Mouse (Mus musculus) cerebellum, postnatal 25 days (tissue): Measurements from ENCODE around the gene Gm20920.
"Not testable (repeated sequence)": the region's sequence is repeated elsewhere in the genome, so short reads cannot be mapped to it uniquely, and the experiment has no call there.

Source experiments
- DNase-seq, 2 experiments: peaks; one replicate each; pipeline ENCODE4 v3.0.0; 2021; ENCODE audit warnings: mixed read lengths in 2 of 2

Gm20920 gene

GRCm38 (mm10) chrY:51851820-51852219 lies at the start of gene Gm20920:
Gene Gm20920 (plus strand): TSS chrY:51852120.
- DNase-seq, result not testable (repeated sequence)
